Mouse (Mus musculus) limb, embryonic 14.5 days (tissue): ENCODE results near the gene Acer1. TPM values are rescaled to one million over a fixed set of nuclear protein-coding genes. Genes with fewer than 3 reads are reported as not detected.
A peak's percentile ranks its signal among the peaks of the same experiment; 100 is the strongest.

Source experiments
- ATAC-seq: fragments of 200-750 bp; cut with Nextera tagmentation; 2 replicates; pipeline ENCODE4 v1.8.0; 2017; ENCODE audit warnings: low read depth, moderate number of reproducible peaks, moderate TSS enrichment; ENCODE audit not compliant: low FRiP score
- DNase-seq: peaks from one replicate; pipeline ENCODE4 v3.0.0-alpha.2; 2015; ENCODE audit warnings: low spot score
- H3K27ac ChIP-seq: fragments of 300-500 bp; sonication (generic); replicated peaks from 2 replicates; pipeline ENCODE4 v1.5.1; 2014; ENCODE audit warnings: low read depth, mild to moderate bottlenecking, low read length, moderate library complexity, mixed read lengths
- H3K27me3 ChIP-seq: fragments of 300-500 bp; sonication (generic); 2 replicates; pipeline ENCODE4 v1.6.1; 2014; ENCODE audit warnings: low read length, mixed read lengths; ENCODE audit not compliant: control insufficient read depth, insufficient read depth
- H3K36me3 ChIP-seq: fragments of 300-500 bp; sonication (generic); 2 replicates; pipeline ENCODE4 v1.6.1; 2014; ENCODE audit warnings: mild to moderate bottlenecking, low read length, moderate library complexity, mixed read lengths; ENCODE audit not compliant: control insufficient read depth, insufficient read depth
- H3K4me1 ChIP-seq: fragments of 300-500 bp; sonication (generic); 2 replicates; pipeline ENCODE4 v1.6.1; 2014; ENCODE audit warnings: antibody characterized with exemption, low read length, mixed read lengths; ENCODE audit not compliant: control insufficient read depth, insufficient read depth
- H3K4me2 ChIP-seq: fragments of 300-500 bp; sonication (generic); replicated peaks from 2 replicates; pipeline ENCODE4 v1.6.1; 2014; ENCODE audit warnings: low read depth, mild to moderate bottlenecking, low read length, moderate library complexity; ENCODE audit not compliant: severe bottlenecking
- H3K4me3 ChIP-seq: fragments of 300-500 bp; sonication (generic); replicated peaks from 2 replicates; pipeline ENCODE4 v1.5.1; 2014; ENCODE audit warnings: low read length
- H3K9ac ChIP-seq: fragments of 300-500 bp; sonication (generic); 2 replicates; pipeline ENCODE4 v1.6.1; 2014; ENCODE audit warnings: mild to moderate bottlenecking, low read depth, low read length, moderate library complexity; ENCODE audit not compliant: severe bottlenecking
- H3K9me3 ChIP-seq: fragments of 300-500 bp; sonication (generic); 2 replicates; pipeline ENCODE4 v1.6.1; 2016; ENCODE audit warnings: low read length; ENCODE audit not compliant: control insufficient read depth
- POLR2A ChIP-seq: fragments of 200-500 bp; IDR thresholded peaks from 2 replicates; pipeline ENCODE4 v1.8.0; 2012; ENCODE audit warnings: inconsistent platforms, mild to moderate bottlenecking, moderate library complexity, borderline replicate concordance; ENCODE audit not compliant: insufficient read depth, insufficient read length; ENCODE audit errors: extremely low read depth
- whole genome bisulfite sequencing: fragments of 180-500 bp; shearing (Covaris S2); extraction: QIAGEN DNeasy Blood & Tissue Kit; methylation state at CpG from one replicate; pipeline ENCODE4 v1.1.7; 2014; 5-methylcytosine and 5-hydroxymethylcytosine counted together
- polyA plus RNA-seq, 2 experiments: library from polyadenylated mRNA; depleted of rRNA in 1 of 2; stranded (reverse) in 1 of 2; unstranded in 1 of 2; fragments of >200 nt; fragmentation: Nextera tagmentation in 1 of 2; extraction: Ambion mirVana in 1 of 2; gene quantifications; 2 replicates each; pipeline versions ENCODE4 v1.2.1 to v1.2.3; 2012 to 2014

Acer1 gene
- polyA plus RNA-seq, 2 experiments = 1.5 to 5.6 TPM

DNA sequence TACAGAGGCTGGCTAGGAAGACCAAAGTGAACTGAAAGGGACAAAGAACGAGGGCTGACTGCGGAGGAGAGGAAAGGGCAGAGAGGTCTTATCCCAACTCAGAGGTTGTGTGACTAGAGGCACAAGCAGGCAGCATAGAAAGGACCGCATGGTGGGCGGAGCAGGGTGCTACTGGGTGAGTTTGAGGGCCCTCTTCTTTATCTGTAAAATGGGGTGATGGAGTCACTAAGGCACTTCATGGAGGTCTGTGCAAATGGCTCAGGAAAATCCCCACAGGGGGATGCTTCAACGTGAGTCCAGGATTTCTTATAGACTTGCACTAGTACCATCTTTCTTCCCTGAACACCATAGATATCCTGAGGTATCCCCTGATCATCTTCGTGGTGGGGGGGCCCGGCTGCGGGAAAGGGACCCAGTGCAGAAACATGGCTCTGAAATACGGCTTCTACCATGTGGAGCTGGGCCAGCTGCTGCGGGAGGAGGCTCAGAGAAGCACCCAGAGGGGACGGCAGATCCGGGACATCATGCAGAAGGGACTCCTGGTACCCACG lies 30.4 kb upstream of the Acer1 start:
- peaks cover 7% of the 10 kb centered on the region for H3K4me1 ChIP-seq
- peaks cover 16% of the 10 kb centered on the region for H3K36me3 ChIP-seq
- no peaks in the 10 kb centered on the region for H3K27me3 ChIP-seq
- ATAC-seq (no peak), DNase-seq (no peak)
- H3K4me2 ChIP-seq = peak overlapping the region; percentile 79
- peak overlapping the region; percentile 91 for H3K27ac ChIP-seq
- no peak overlapping the region for H3K9ac ChIP-seq
- peak overlapping the region; percentile 75 for H3K4me3 ChIP-seq
- no peaks in the 10 kb centered on the region for H3K9me3 ChIP-seq
- no peak for TF ChIP-seq POLR2A
- WGBS = 80% methylated on average over 13 of the region's 13 CpGs

DNA sequence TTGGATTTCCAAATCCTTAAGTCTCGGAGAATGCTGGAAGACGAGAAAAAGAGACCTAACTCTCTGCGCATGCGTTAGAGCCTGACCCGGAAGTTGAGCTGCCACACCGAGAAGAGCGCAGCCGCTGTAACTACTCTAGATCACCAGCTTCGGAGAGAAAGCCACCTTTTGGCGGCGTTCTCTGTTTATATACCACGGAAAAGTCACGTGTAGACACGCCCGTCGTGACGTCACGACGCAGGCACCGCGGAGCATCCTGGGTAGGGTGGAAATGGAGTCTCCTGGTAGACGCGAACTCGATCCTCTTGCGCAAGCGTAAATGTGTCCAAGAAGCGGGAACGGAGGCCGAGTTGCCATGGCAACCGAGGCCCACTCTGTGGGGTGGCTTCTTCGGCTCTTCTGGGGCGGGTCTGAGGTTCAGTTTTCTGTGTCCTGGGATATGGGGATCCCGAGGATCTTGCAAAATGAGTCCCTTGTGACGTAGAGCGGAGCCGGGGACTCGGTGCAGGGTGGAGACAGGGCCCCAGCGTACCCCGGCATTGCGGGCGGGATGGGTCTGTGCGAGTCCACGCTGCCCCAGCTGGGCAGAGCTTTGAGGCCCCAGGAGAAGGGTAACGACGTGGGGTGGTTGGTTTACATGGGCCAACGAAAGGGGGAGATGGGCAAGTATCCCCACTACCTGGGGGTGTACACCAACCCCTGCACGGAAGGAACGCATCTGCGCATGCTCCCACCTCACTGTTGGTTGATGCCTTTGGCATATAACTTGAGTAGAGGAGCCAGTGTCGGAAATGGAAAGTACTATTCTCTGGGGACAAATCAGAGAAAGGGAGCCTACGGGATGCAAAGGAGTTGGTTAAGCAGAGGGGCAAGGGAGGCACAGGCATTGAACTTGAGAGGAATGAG lies 29.6 kb upstream of the Acer1 start, which contains the start of the genes Gtf2f1 and Gm17949:
Gtf2f1 (minus strand) TSS at position 53 of the 906 bp plus-strand sequence.
Gm17949 (plus strand) TSS at position 234 of the 906 bp plus-strand sequence.
- H3K27ac ChIP-seq = peak within 1 kb of the TSS; percentile 91
- under 1% methylated on average over 51 of the region's 51 CpGs for WGBS
- TF ChIP-seq POLR2A = peak; percentile 100; the same call in 1 of the 2 replicates
- peaks cover 7% of the 10 kb centered on the region for H3K4me1 ChIP-seq
- peak within 1 kb of the TSS; percentile 75 for H3K9ac ChIP-seq
- peaks cover 25% of the 10 kb centered on the region for H3K36me3 ChIP-seq
- H3K9me3 ChIP-seq = no peaks in the 10 kb centered on the region
- H3K4me2 ChIP-seq = peak within 1 kb of the TSS; percentile 83
- H3K4me3 ChIP-seq = peak within 1 kb of the TSS; percentile 75
- ATAC-seq (peak; percentile 94), DNase-seq (peak; percentile 98)
- H3K27me3 ChIP-seq = no peaks in the 10 kb centered on the region

DNA sequence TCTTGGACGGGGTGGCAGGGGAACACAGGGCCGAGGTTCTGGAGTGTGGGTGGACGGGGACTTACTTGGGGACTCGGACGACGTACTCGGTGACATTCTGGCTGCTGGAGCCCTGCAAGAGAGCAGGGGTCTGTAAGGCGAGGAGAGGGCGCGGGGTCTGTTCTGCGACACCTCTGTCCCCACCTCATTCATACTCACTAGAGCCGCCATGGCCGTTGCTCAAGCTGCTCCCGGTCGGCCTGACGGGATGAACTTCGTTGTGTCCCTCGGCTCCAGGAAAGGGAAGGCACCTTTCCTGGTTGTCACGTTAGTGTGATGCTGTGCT lies 28.9 kb upstream of the Acer1 start:
- ATAC-seq (peak; percentile 38), DNase-seq (no peak)
- H3K36me3 ChIP-seq = peaks cover 30% of the 10 kb centered on the region
- peaks cover 7% of the 10 kb centered on the region for H3K4me1 ChIP-seq
- no peaks in the 10 kb centered on the region for H3K27me3 ChIP-seq
- H3K4me2 ChIP-seq = peak overlapping the region; percentile 83
- no peak for TF ChIP-seq POLR2A
- 0 out of 2 replicates have a peak overlapping the region, but pooled peaks have one; percentile 33 for H3K27ac ChIP-seq
- H3K9me3 ChIP-seq = no peaks in the 10 kb centered on the region
- WGBS = 1% methylated on average over 19 of the region's 19 CpGs
- peak overlapping the region; percentile 75 for H3K4me3 ChIP-seq
- H3K9ac ChIP-seq = peak overlapping the region; percentile 75

DNA sequence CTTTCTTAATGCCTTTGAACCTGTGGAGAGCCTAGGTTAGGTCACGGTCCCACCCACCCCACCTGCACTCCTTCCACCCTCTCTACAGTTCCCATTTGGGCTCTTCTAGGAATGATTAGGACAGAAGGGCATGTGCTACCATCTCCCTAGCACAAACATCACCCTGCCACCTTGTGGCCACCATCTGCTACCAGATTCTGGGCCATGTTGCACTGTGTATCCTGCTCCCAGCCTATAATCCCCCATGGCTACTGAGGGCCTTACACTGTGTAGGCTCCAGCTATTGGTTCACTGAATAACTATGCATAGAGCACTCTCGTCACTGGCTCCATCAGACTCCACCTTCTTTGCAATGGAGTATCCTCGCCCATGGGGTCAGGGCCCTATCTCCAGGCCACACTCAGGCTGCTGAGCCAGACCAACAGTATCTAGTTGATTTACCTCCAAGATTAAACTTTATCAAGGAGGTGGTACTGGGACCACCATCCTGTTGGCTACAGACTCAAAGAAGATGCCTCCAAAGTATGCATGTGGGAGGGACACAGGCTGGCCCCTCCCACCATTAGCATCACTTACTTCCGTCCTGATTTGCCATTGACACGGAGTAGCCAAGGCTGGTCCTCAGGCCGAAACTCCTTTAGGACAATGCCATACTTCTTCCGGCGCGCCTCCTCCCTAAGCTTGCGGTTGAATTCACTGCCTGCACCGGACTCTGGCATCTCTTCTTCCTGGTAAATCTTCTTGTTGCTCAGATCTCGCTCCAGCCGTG lies 25.4 kb upstream of the Acer1 start:
- Histone ChIP-seq H3K4me3 (no peak overlapping the region), H3K4me1 (peaks cover 7% of the 10 kb centered on the region), H3K9me3 (no peaks in the 10 kb centered on the region), H3K27me3 (no peaks in the 10 kb centered on the region), H3K4me2 (no peak overlapping the region), H3K27ac (no peak overlapping the region), H3K9ac (no peak overlapping the region), H3K36me3 (peaks cover 62% of the 10 kb centered on the region)
- WGBS = 91% methylated on average over 13 of the region's 13 CpGs
- ATAC-seq (no peak), DNase-seq (no peak)
- TF ChIP-seq POLR2A = no peak

DNA sequence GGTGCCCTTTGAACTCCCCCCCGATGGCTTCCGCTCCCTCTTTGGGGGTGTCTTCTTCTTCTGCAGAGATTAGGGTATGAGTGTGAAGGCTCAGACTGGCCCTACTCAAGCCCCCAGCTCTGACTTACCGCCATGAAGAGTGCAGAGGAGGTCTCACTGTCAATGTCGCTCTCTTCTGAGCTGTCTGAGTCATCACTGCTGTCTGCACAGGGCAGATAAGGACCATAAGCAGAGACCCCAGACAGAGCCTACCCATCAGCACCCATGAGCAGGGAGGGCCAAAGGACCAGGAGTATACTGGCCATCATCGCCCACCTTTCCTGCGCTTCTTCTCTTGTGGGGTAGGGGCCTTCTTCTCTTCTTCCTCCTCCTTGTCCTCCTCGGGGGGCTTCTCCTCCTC lies 22.1 kb upstream of the Acer1 start:
- 91% methylated on average over 7 of the region's 7 CpGs for WGBS
- H3K4me3 ChIP-seq = no peak overlapping the region
- ATAC-seq (no peak), DNase-seq (no peak)
- no peak overlapping the region for H3K4me2 ChIP-seq
- no peak overlapping the region for H3K27ac ChIP-seq
- H3K27me3 ChIP-seq = no peaks in the 10 kb centered on the region
- TF ChIP-seq POLR2A = no peak
- H3K4me1 ChIP-seq = no peaks in the 10 kb centered on the region
- H3K9me3 ChIP-seq = no peaks in the 10 kb centered on the region
- no peak overlapping the region for H3K9ac ChIP-seq
- H3K36me3 ChIP-seq = peaks cover 71% of the 10 kb centered on the region
